Mouse (Mus musculus): ENCODE results near the gene Dapk3.
"Not testable (repeated sequence)": the region's sequence is repeated elsewhere in the genome, so short reads cannot be mapped to it uniquely, and the experiment has no call there.

Gene Dapk3

GRCm38 (mm10) chr10:81201807-81202758, 19.3 kb downstream of the Dapk3 start, which contains the start of gene Nmrk2:
Gene Nmrk2 (minus strand): TSS chr10:81202051.
- no peak for DNase-seq

GRCm38 (mm10) chr10:81202978-81203720, 20.3 kb downstream of the Dapk3 start:
- no peak for DNase-seq

- DNase-seq: no peak
These were observed 21.3 kb downstream of the Dapk3 start for GRCm38 (mm10) chr10:81204137-81204536.

- no peak for DNase-seq
These were observed 27.3 kb downstream of the Dapk3 start for GRCm38 (mm10) chr10:81210154-81210553.

- no peak for DNase-seq
These were observed 33.5 kb downstream of the Dapk3 start for GRCm38 (mm10) chr10:81216260-81216659.

GRCm38 (mm10) chr10:81216810-81217209, 34.0 kb downstream of the Dapk3 start:
- no peak for DNase-seq

- not testable (repeated sequence) for DNase-seq
These were observed 34.5 kb downstream of the Dapk3 start for GRCm38 (mm10) chr10:81217267-81217666.

- DNase-seq: peak; percentile 77
These were observed 35.2 kb downstream of the Dapk3 start for GRCm38 (mm10) chr10:81217964-81218363.

- no peak for DNase-seq
These were observed 38.7 kb downstream of the Dapk3 start for GRCm38 (mm10) chr10:81221402-81222015.

GRCm38 (mm10) chr10:81223731-81224130, 40.9 kb downstream of the Dapk3 start:
- DNase-seq: not testable (repeated sequence)

- DNase-seq: no peak
These were observed 47.1 kb downstream of the Dapk3 start for GRCm38 (mm10) chr10:81229735-81230437.

- peak; percentile 24 for DNase-seq
These were observed 47.9 kb downstream of the Dapk3 start, which contains the start of gene Atcay for GRCm38 (mm10) chr10:81230438-81231332. Gene Atcay (minus strand): TSS chr10:81230833.

GRCm38 (mm10) chr10:81231436-81231835, 48.6 kb downstream of the Dapk3 start:
- no peak for DNase-seq

GRCm38 (mm10) chr10:81232580-81233225, 49.9 kb downstream of the Dapk3 start, which contains the start of gene Zfr2:
Gene Zfr2 (plus strand): TSS chr10:81233155.
- peak; percentile 88 for DNase-seq

GRCm38 (mm10) chr10:81233226-81233585, 50.4 kb downstream of the Dapk3 start:
- no peak for DNase-seq

- no peak for DNase-seq
These were observed 51.4 kb downstream of the Dapk3 start for GRCm38 (mm10) chr10:81234206-81234605.

GRCm38 (mm10) chr10:81236471-81237268, 53.9 kb downstream of the Dapk3 start:
- DNase-seq: no peak

GRCm38 (mm10) chr10:81238618-81239017, 55.8 kb downstream of the Dapk3 start:
- no peak for DNase-seq

- DNase-seq: peak; percentile 51
These were observed 58.1 kb downstream of the Dapk3 start for GRCm38 (mm10) chr10:81240876-81241275.

- DNase-seq: no peak
These were observed 59.2 kb downstream of the Dapk3 start for GRCm38 (mm10) chr10:81242021-81242420.

All from kidney, adult 18-20 months (tissue).